Mouse (Mus musculus) megakaryocyte, embryonic 14.5 days (primary cell): ENCODE results near the gene Unc79.

ENCODE experiments used
- FLI1 ChIP-seq: IDR thresholded peaks from 2 replicates; pipeline ENCODE4 v1.6.1; 2012; ENCODE audit warnings: low read length, inconsistent platforms, mixed read lengths
- GATA1 ChIP-seq: IDR thresholded peaks from 3 replicates; pipeline ENCODE4 v1.6.1; 2012; ENCODE audit warnings: mixed read lengths, low read length, inconsistent platforms, borderline replicate concordance

DNA sequence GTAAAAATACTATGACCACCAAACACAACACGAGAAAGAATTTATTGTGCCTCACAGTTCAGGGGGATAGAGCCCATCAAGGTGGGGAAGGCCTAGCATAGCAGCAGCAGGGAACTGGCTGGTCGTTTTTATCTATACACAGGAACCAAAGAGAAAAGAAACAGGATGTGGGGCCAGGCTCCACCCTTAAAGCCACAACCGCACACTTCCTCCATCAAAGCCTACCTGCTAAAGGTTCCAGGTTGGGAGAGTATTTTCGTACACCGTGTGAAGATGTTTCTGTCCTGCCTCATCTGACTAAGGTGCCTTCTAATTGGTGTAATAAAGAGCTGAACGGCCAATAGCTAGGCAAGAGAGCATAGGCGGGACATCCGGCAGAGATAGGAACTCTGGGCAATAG is 168.0 kb downstream of the Unc79 start:
- no peak for TF ChIP-seq FLI1
- no peak for TF ChIP-seq GATA1
